Mouse (Mus musculus) neural tube, embryonic 12.5 days (tissue): ENCODE data around the gene Rora. TPM values are rescaled to one million over a fixed set of nuclear protein-coding genes. Genes with fewer than 3 reads are reported as not detected.
A peak's percentile ranks its signal among the peaks of the same experiment; 100 is the strongest.

Experiments
- ATAC-seq: fragments of 200-750 bp; cut with Nextera tagmentation; 2 replicates; pipeline ENCODE4 v1.8.0; 2017; ENCODE audit warnings: low read depth, mild to moderate bottlenecking, moderate TSS enrichment, moderate library complexity; ENCODE audit not compliant: low FRiP score
- H3K27ac ChIP-seq: fragments of 300-500 bp; sonication (generic); 2 replicates; pipeline ENCODE4 v1.5.1; 2016
- H3K27me3 ChIP-seq: fragments of 300-500 bp; sonication (generic); replicated peaks from 2 replicates; pipeline ENCODE4 v1.6.1; 2016; ENCODE audit warnings: mild to moderate bottlenecking
- H3K36me3 ChIP-seq: fragments of 300-500 bp; sonication (generic); 2 replicates; pipeline ENCODE4 v1.6.1; 2016; ENCODE audit warnings: mild to moderate bottlenecking
- H3K4me1 ChIP-seq: fragments of 300-500 bp; sonication (generic); 2 replicates; pipeline ENCODE4 v1.6.1; 2016
- H3K4me2 ChIP-seq: fragments of 300-500 bp; sonication (generic); replicated peaks from 2 replicates; pipeline ENCODE4 v1.6.1; 2016; ENCODE audit warnings: mild to moderate bottlenecking
- H3K4me3 ChIP-seq: fragments of 300-500 bp; sonication (generic); 2 replicates; pipeline ENCODE4 v1.5.1; 2016
- H3K9ac ChIP-seq: fragments of 300-500 bp; sonication (generic); 2 replicates; pipeline ENCODE4 v1.6.1; 2016; ENCODE audit warnings: mild to moderate bottlenecking
- H3K9me3 ChIP-seq: fragments of 300-500 bp; sonication (generic); 2 replicates; pipeline ENCODE4 v1.6.1; 2016; ENCODE audit warnings: mild to moderate bottlenecking
- WGBS: fragments of 180-500 bp; shearing (Covaris S2); methylation state at CpG from one replicate; pipeline ENCODE4 v1.1.7; 2016; 5-methylcytosine and 5-hydroxymethylcytosine counted together
- polyA plus RNA-seq: library from polyadenylated mRNA; unstranded; fragments of >200 nt; fragmentation: Nextera tagmentation; extraction: Ambion mirVana; gene quantifications from 2 replicates; pipeline ENCODE4 v1.2.1, GENCODE M21; 2016

Gene Rora
- polyA plus RNA-seq, 1 experiment from 2014 or later: 5.3 TPM

GRCm38 (mm10) chr9:68773770-68774169 is 120.2 kb downstream of the Rora start:
- no peak overlapping the region for H3K27ac ChIP-seq
- H3K4me3 ChIP-seq: no peak overlapping the region
- no peaks in the 10 kb centered on the region for H3K27me3 ChIP-seq
- no peaks in the 10 kb centered on the region for H3K36me3 ChIP-seq
- H3K9ac ChIP-seq: no peak overlapping the region
- no peaks in the 10 kb centered on the region for H3K9me3 ChIP-seq
- no peak overlapping the region for H3K4me2 ChIP-seq
- H3K4me1 ChIP-seq: no peaks in the 10 kb centered on the region
- WGBS: 92% methylated on average over 3 of the region's 3 CpGs
- no peak for ATAC-seq

DNA sequence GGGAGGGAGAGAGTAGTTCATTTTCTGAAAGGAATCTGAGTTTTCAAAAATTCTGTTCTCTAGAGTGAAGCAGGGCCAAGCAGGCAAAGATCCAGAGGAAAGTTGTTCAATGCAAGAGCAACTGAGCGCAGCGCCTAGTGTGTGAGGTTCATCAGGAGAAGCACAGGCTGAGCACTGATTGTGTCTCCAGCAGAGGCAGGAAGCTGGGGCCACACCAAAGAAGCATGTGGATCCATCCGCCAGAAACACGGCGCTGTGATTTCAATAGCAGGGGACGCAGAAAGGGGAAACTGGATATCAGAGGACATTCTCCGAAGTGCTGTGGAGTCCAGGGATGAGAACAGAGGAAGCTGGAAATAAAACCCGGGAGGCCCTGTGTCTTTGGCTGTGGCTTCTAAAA is 128.4 kb downstream of the Rora start:
- Histone ChIP-seq H3K36me3 (no peaks in the 10 kb centered on the region), H3K27me3 (no peaks in the 10 kb centered on the region), H3K9me3 (no peaks in the 10 kb centered on the region), H3K27ac (no peak overlapping the region), H3K4me3 (no peak overlapping the region), H3K4me1 (no peaks in the 10 kb centered on the region), H3K4me2 (no peak overlapping the region), H3K9ac (no peak overlapping the region)
- no peak for ATAC-seq
- 84% methylated on average over 8 of the region's 8 CpGs for WGBS

DNA sequence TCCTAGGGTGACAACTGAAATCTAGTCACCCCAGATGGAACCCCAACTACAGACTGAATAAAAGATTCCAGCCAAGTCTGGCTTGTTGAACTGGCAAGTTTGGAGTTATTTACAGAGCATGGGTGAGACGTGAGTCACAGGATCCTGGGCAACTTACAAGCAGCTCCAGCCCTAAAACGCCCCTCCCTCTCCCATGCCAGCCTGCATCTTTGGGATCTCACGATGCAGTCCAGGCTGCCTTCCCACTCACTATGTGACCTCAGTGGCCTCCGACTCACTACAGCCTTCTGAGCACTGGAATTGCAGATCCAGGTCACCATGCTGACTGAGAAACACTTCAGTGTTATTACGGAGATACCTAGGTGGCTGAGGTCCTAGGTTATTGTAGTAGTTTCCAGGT is 129.0 kb downstream of the Rora start:
- WGBS: 86% methylated on average over 5 of the region's 5 CpGs
- Histone ChIP-seq H3K9ac (no peak overlapping the region), H3K27me3 (no peaks in the 10 kb centered on the region), H3K4me3 (no peak overlapping the region), H3K4me2 (no peak overlapping the region), H3K4me1 (no peaks in the 10 kb centered on the region), H3K27ac (no peak overlapping the region), H3K9me3 (no peaks in the 10 kb centered on the region), H3K36me3 (no peaks in the 10 kb centered on the region)
- no peak for ATAC-seq

GRCm38 (mm10) chr9:68783246-68783645 is 129.7 kb downstream of the Rora start:
- no peaks in the 10 kb centered on the region for H3K9me3 ChIP-seq
- no peaks in the 10 kb centered on the region for H3K4me1 ChIP-seq
- WGBS: 68% methylated on average over 5 of the region's 5 CpGs
- H3K9ac ChIP-seq: no peak overlapping the region
- H3K27ac ChIP-seq: no peak overlapping the region
- H3K27me3 ChIP-seq: no peaks in the 10 kb centered on the region
- ATAC-seq: no peak
- no peak overlapping the region for H3K4me2 ChIP-seq
- no peaks in the 10 kb centered on the region for H3K36me3 ChIP-seq
- H3K4me3 ChIP-seq: no peak overlapping the region

DNA sequence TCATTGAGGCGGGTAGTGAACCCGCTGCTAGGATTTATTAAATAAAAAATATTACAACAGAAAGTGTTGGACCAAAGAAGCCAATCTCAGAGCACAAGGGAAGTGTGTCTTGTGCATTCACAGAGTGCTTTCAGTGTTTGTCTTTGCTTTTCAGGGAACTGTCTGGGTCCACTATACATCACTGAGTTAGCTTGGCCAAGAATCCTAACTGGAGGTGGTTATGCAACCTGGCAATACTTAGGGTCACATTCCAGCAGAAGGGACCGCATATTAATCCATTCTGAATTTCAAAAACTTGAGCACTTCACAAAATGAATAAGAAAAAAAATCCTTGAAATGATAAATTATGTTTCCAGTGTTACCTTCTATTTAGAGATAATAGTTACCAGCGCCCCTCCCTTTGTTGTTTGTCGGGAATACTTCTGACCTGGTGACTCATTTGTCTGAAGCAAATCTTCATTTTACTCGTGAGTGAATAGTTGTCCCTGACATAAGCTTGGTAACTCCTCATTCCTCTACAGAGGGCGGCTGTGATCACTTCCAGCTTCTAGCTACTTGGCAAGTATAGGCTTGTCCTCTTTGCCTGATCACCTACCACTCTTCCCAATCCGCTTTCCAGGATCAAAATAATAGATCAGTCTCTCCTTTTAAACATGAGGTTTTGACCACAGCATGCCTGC is 133.2 kb downstream of the Rora start:
- Histone ChIP-seq H3K9me3 (no peaks in the 10 kb centered on the region), H3K36me3 (no peaks in the 10 kb centered on the region), H3K27me3 (no peaks in the 10 kb centered on the region), H3K9ac (no peak overlapping the region), H3K4me1 (no peaks in the 10 kb centered on the region), H3K4me3 (no peak overlapping the region), H3K4me2 (no peak overlapping the region), H3K27ac (no peak overlapping the region)
- WGBS: 87% methylated on average over 8 of the region's 8 CpGs
- ATAC-seq: no peak

GRCm38 (mm10) chr9:68787665-68788064 is 134.1 kb downstream of the Rora start:
- Histone ChIP-seq H3K4me3 (no peak overlapping the region), H3K4me2 (no peak overlapping the region), H3K27me3 (no peaks in the 10 kb centered on the region), H3K9ac (no peak overlapping the region), H3K4me1 (no peaks in the 10 kb centered on the region), H3K9me3 (no peaks in the 10 kb centered on the region), H3K27ac (no peak overlapping the region), H3K36me3 (no peaks in the 10 kb centered on the region)
- ATAC-seq: no peak
- WGBS: 93% methylated on average over 2 of the region's 2 CpGs

DNA sequence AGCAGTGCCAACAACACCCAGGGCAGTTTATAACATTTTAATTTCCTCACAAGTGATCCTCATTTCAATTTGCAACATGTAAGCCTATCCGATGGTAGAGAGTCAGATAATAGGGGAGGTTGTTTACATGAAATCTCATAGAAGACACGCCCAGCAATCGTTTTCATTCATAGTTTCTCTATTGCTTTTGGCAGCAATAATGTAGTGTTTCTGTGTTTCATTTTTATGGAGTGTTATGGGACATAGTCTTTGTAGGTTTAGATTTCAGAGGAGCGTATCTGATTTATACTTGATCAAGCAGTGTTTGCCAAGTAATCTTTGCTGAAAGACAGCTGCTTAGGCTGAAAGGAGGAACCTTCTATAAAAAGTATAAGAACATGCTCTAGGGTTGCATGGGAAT is 137.3 kb downstream of the Rora start:
- Histone ChIP-seq H3K4me3 (no peak overlapping the region), H3K4me2 (no peak overlapping the region), H3K36me3 (no peaks in the 10 kb centered on the region), H3K9ac (no peak overlapping the region), H3K27ac (no peak overlapping the region), H3K9me3 (no peaks in the 10 kb centered on the region), H3K4me1 (peaks cover 8% of the 10 kb centered on the region), H3K27me3 (no peaks in the 10 kb centered on the region)
- 89% methylated on average over 4 of the region's 4 CpGs for WGBS
- ATAC-seq: no peak

DNA sequence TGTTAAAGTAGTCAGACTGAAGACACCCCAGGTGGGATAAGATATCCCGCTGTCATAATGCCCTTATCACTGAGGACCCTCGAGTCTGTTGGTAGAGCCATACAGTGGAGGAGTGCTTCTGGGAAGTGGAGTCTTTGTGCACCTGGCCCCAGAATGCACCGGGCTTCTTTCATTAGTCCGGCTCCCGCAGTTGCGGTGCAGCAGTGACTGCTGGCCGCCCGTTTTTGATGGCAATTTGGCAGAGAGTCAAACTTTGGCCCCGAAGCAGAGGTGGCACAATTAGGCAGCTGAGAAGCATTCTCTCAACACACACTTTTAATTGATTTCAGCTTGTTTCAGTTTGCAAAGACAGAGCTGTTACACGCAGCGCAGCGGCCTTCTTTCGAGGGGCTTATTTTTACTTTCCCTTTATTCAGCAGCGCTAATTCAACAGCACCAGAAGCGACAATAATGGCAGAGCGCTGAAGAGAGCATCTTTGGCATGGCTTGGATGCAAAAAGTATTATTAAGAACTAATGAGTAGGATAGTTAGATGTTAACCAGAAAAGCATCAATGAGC is 138.5 kb downstream of the Rora start:
- Histone ChIP-seq H3K36me3 (no peaks in the 10 kb centered on the region), H3K9me3 (no peaks in the 10 kb centered on the region), H3K4me3 (no peak overlapping the region), H3K9ac (no peak overlapping the region), H3K27me3 (no peaks in the 10 kb centered on the region), H3K27ac (no peak overlapping the region), H3K4me2 (peak overlapping the region; percentile 22; the same call in 1 of the 2 replicates), H3K4me1 (peaks cover 8% of the 10 kb centered on the region)
- no peak; the same call in 1 of the 2 replicates for ATAC-seq
- WGBS: 75% methylated on average over 16 of the region's 16 CpGs

DNA sequence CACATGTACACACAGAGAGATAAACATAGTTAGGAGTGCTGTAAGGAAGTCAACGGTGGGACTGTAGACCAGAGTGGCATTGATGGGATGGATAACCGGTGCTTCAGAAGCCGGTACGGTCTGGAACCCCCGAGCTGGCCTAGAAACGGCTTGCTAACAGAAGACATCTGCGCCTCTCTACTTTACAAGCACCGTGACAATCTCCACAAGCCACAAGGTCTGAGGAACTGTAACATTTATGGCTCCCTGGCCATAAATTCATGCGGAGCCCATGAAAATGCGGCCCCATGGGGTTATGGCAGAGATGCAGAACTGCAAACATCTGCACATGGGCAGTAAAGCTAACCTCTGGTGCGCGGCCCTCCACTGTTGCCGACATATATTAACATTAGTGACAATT is 141.7 kb downstream of the Rora start:
- Histone ChIP-seq H3K4me2 (no peak overlapping the region), H3K4me3 (no peak overlapping the region), H3K36me3 (no peaks in the 10 kb centered on the region), H3K9me3 (no peaks in the 10 kb centered on the region), H3K9ac (no peak overlapping the region), H3K4me1 (peaks cover 8% of the 10 kb centered on the region), H3K27ac (no peak overlapping the region), H3K27me3 (no peaks in the 10 kb centered on the region)
- 0 out of 2 replicates have a peak, but pooled peaks have one; percentile 37 for ATAC-seq
- 34% methylated on average over 13 of the region's 13 CpGs for WGBS

DNA sequence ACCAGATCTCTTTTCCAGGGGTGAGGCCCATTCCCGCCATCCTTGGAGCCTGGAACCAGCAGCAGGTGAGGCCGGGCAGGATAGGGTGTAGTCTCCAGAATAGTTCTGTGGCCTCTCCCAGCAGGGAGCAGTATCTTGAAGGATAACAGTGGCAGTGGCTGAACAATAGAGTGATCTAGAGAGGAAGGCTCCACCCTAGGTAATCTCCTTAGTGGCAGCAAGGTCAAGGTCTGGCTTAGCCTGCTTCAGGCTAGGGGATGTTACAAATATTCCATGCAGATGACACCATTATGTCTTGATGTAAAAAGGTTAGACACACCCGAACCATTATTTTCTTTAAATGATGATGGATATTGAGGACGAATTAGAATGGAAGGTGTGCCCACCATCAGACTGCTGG is 144.6 kb downstream of the Rora start:
- Histone ChIP-seq H3K9ac (no peak overlapping the region), H3K36me3 (no peaks in the 10 kb centered on the region), H3K4me2 (no peak overlapping the region), H3K4me1 (peaks cover 8% of the 10 kb centered on the region), H3K27ac (no peak overlapping the region), H3K4me3 (no peak overlapping the region), H3K9me3 (no peaks in the 10 kb centered on the region), H3K27me3 (no peaks in the 10 kb centered on the region)
- 95% methylated on average over 4 of the region's 4 CpGs for WGBS
- no peak for ATAC-seq

DNA sequence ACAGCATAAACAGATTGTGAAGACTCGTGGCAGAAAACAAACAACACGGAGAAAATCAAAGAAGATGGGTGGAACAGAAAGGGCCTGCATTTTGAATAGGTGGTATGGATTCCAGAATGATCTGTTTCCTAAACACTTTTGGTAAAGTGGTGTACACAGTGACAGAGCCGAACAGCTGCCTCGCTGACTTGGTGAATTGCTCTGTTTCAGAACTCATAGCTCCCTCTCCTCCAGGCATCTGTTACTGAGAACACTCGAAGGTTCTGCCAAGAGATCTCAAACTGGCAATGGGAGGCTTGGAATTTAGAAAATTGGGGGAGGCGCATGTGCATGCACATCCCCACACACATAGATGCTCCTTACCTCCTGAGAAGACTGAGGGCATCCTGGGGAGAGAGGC is 145.5 kb downstream of the Rora start:
- Histone ChIP-seq H3K36me3 (no peaks in the 10 kb centered on the region), H3K4me1 (peaks cover 8% of the 10 kb centered on the region), H3K9ac (no peak overlapping the region), H3K4me2 (no peak overlapping the region), H3K4me3 (no peak overlapping the region), H3K9me3 (no peaks in the 10 kb centered on the region), H3K27ac (no peak overlapping the region), H3K27me3 (no peaks in the 10 kb centered on the region)
- no peak for ATAC-seq
- WGBS: 92% methylated on average over 6 of the region's 6 CpGs

DNA sequence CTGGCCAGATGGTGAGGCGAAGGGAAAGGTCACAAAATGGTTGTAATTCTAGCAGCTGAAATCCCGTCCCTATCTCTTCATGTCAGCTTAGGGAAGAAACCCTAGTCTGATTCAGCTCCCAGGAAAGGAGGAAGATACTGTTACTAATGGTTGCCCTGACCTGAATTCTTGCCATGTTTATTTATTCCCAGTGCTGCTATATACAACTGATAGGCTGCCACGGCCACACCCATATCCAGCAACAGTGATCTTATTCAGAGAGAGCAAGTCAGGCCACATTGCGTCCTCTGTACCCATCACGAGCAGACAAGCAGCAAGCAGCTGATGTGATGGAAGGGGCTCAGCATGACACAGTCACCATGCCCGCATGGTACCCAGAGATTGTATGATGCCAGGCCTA is 150.6 kb downstream of the Rora start:
- H3K27me3 ChIP-seq: no peaks in the 10 kb centered on the region
- no peaks in the 10 kb centered on the region for H3K36me3 ChIP-seq
- H3K4me1 ChIP-seq: 0 out of 2 replicates have a peak, but pooled peaks cover 4% of the 10 kb centered on the region
- no peak overlapping the region for H3K9ac ChIP-seq
- no peaks in the 10 kb centered on the region for H3K9me3 ChIP-seq
- no peak overlapping the region for H3K27ac ChIP-seq
- whole genome bisulfite sequencing: 63% methylated on average over 6 of the region's 6 CpGs
- H3K4me2 ChIP-seq: no peak overlapping the region
- no peak for ATAC-seq
- no peak overlapping the region for H3K4me3 ChIP-seq

DNA sequence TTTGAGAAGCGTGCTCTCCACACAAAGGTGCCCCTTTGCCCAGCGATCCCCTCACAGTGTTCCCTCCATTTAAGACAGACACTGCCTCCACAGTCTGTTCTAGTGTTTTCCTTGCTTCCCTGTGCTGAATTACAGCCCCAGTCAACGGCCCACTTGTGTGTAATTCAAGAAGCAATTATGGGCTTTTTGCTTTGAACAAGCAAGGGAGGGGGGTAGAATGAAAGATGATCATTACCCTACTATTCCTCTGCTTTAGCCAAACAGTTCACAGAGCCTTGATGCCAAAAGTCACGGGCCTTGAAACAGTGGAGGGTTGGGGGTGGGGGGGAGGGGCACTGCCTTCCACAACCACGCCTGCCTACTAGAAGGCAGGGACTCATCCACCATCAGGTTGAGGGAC is 152.2 kb downstream of the Rora start:
- H3K27ac ChIP-seq: no peak overlapping the region
- H3K27me3 ChIP-seq: no peaks in the 10 kb centered on the region
- H3K4me2 ChIP-seq: no peak overlapping the region
- 22% methylated on average over 5 of the region's 5 CpGs for WGBS
- no peaks in the 10 kb centered on the region for H3K36me3 ChIP-seq
- no peaks in the 10 kb centered on the region for H3K9me3 ChIP-seq
- H3K4me3 ChIP-seq: no peak overlapping the region
- ATAC-seq: no peak
- H3K4me1 ChIP-seq: 0 out of 2 replicates have a peak, but pooled peaks cover 4% of the 10 kb centered on the region
- no peak overlapping the region for H3K9ac ChIP-seq
